Mouse (Mus musculus) CH12.LX (cell line): ENCODE data around the gene Grid2. TPM values are rescaled to one million over a fixed set of nuclear protein-coding genes. Genes with fewer than 3 reads are reported as not detected.

Experiments
- DNase-seq: peaks from one replicate; pipeline ENCODE4 v3.0.0-alpha.2; 2013; ENCODE audit errors: extremely low read depth
- H3K27ac ChIP-seq: 2 replicates; pipeline ENCODE4 v1.5.1; 2012; ENCODE audit warnings: low read depth, mild to moderate bottlenecking, control low read depth, moderate library complexity; ENCODE audit not compliant: insufficient read depth
- H3K27me3 ChIP-seq: replicated peaks from 2 replicates; pipeline ENCODE3; 2012; ENCODE audit warnings: inconsistent platforms
- H3K36me3 ChIP-seq, 2 experiments: replicated peaks in 1 of 2; 2 replicates each; pipeline versions ENCODE3 to v1.6.1; 2012; ENCODE audit warnings: inconsistent platforms in 1 of 2, low read length in 1 of 2, mild to moderate bottlenecking in 1 of 2, mixed read lengths in 1 of 2, moderate library complexity in 1 of 2; ENCODE audit not compliant: control insufficient read depth in 1 of 2, insufficient read depth in 1 of 2
- H3K4me1 ChIP-seq, 2 experiments: 2 replicates each; pipeline ENCODE4 v1.6.1; 2012; ENCODE audit warnings: inconsistent platforms in 1 of 2, moderate library complexity in 1 of 2; ENCODE audit not compliant: insufficient read depth in 2 of 2, control insufficient read depth in 1 of 2
- H3K4me2 ChIP-seq: 2 replicates; pipeline ENCODE4 v1.6.1; 2012; ENCODE audit warnings: low read depth, mild to moderate bottlenecking, control low read depth; ENCODE audit not compliant: poor library complexity, insufficient read depth, severe bottlenecking
- H3K4me3 ChIP-seq, 3 experiments: fragments of 150-350 bp in 1 of 3; sonication (generic) in 1 of 3; replicated peaks in 1 of 3; 2 replicates each; pipeline versions ENCODE3 to v1.5.1; 2011 to 2012; ENCODE audit warnings: low read depth in 2 of 3, low read length in 2 of 3, mild to moderate bottlenecking in 2 of 3, moderate library complexity in 2 of 3, control low read depth in 1 of 3, improper control_type of control experiment in 1 of 3, inconsistent platforms in 1 of 3, mixed read lengths in 1 of 3; ENCODE audit not compliant: poor library complexity in 1 of 3
- H3K79me2 ChIP-seq: replicated peaks from 2 replicates; pipeline ENCODE4 v1.6.1; 2012; ENCODE audit warnings: mild to moderate bottlenecking, moderate library complexity; ENCODE audit not compliant: control insufficient read depth, poor library complexity, insufficient read depth, severe bottlenecking; ENCODE audit errors: extremely low read depth
- H3K9ac ChIP-seq: 2 replicates; pipeline ENCODE4 v1.6.1; 2012; ENCODE audit warnings: low read depth, mild to moderate bottlenecking, control low read depth, moderate library complexity; ENCODE audit not compliant: insufficient read depth
- H3K9me3 ChIP-seq: replicated peaks from 2 replicates; pipeline ENCODE3; 2012; ENCODE audit warnings: low read length, inconsistent platforms, mixed read lengths
- BHLHE40 ChIP-seq: IDR thresholded peaks from 2 replicates; pipeline ENCODE4 v1.6.1; 2011; ENCODE audit warnings: mild to moderate bottlenecking, low read depth, low read length, improper control_type of control experiment
- CHD1 ChIP-seq: IDR thresholded peaks from 2 replicates; pipeline ENCODE4 v1.6.1; 2012; ENCODE audit warnings: low read depth, low read length, improper control_type of control experiment, inconsistent platforms
- CHD2 ChIP-seq: IDR thresholded peaks from 2 replicates; pipeline ENCODE4 v1.6.1; 2011; ENCODE audit warnings: low read length, improper control_type of control experiment
- ELF1 ChIP-seq: IDR thresholded peaks from 2 replicates; pipeline ENCODE4 v1.6.1; 2014; ENCODE audit warnings: low read depth, mild to moderate bottlenecking, inconsistent platforms, low read length, improper control_type of control experiment
- GABPA ChIP-seq: IDR thresholded peaks from 2 replicates; pipeline ENCODE4 v1.6.1; 2012; ENCODE audit warnings: low read depth, low read length, improper control_type of control experiment, inconsistent platforms; ENCODE audit not compliant: insufficient replicate concordance
- IRF4 ChIP-seq: IDR thresholded peaks from 2 replicates; pipeline ENCODE4 v1.6.1; 2014; ENCODE audit warnings: low read depth, mild to moderate bottlenecking, inconsistent platforms, low read length, improper control_type of control experiment
- JUN ChIP-seq: IDR thresholded peaks from 2 replicates; pipeline ENCODE4 v1.6.1; 2011; ENCODE audit warnings: low read depth, mild to moderate bottlenecking, low read length, improper control_type of control experiment, moderate library complexity; ENCODE audit not compliant: insufficient read depth
- JUND ChIP-seq: conservative IDR thresholded peaks from 2 replicates; pipeline ENCODE4 v1.6.1; 2011; ENCODE audit warnings: low read depth, low read length, improper control_type of control experiment
- KAT2A ChIP-seq: IDR thresholded peaks from 2 replicates; pipeline ENCODE4 v1.6.1; 2012; ENCODE audit warnings: low read length, improper control_type of control experiment, inconsistent platforms; ENCODE audit not compliant: insufficient replicate concordance
- MAFK ChIP-seq: IDR thresholded peaks from 2 replicates; pipeline ENCODE4 v1.6.1; 2011; ENCODE audit warnings: low read length, improper control_type of control experiment; ENCODE audit not compliant: insufficient replicate concordance
- MAZ ChIP-seq: IDR thresholded peaks from 2 replicates; pipeline ENCODE4 v1.6.1; 2012; ENCODE audit warnings: low read depth, mild to moderate bottlenecking, inconsistent platforms, low read length, improper control_type of control experiment, moderate library complexity
- MYC ChIP-seq: IDR thresholded peaks from 2 replicates; pipeline ENCODE4 v1.6.1; 2011; ENCODE audit warnings: low read depth, mild to moderate bottlenecking, improper control_type of control experiment, low read length
- PAX5 ChIP-seq: IDR thresholded peaks from 2 replicates; pipeline ENCODE4 v1.6.1; 2012; ENCODE audit warnings: low read length, inconsistent platforms, mixed read lengths
- POLR2AphosphoS2 ChIP-seq: IDR thresholded peaks from 2 replicates; pipeline ENCODE4 v1.6.1; 2011; ENCODE audit warnings: low read depth, low read length, improper control_type of control experiment
- RCOR1 ChIP-seq: conservative IDR thresholded peaks from 2 replicates; pipeline ENCODE4 v1.6.1; 2012; ENCODE audit warnings: low read depth, mild to moderate bottlenecking, inconsistent platforms, low read length, improper control_type of control experiment
- SIN3A ChIP-seq: IDR thresholded peaks from 2 replicates; pipeline ENCODE4 v1.6.1; 2012; ENCODE audit warnings: low read length, improper control_type of control experiment, inconsistent platforms
- TBP ChIP-seq: conservative IDR thresholded peaks from 2 replicates; pipeline ENCODE4 v1.6.1; 2011; ENCODE audit warnings: low read depth, low read length, improper control_type of control experiment
- TCF12 ChIP-seq: IDR thresholded peaks from 2 replicates; pipeline ENCODE4 v1.6.1; 2014; ENCODE audit warnings: low read depth, mild to moderate bottlenecking, inconsistent platforms, low read length, improper control_type of control experiment
- UBTF ChIP-seq: IDR thresholded peaks from 2 replicates; pipeline ENCODE4 v1.6.1; 2012; ENCODE audit warnings: low read depth, mild to moderate bottlenecking, inconsistent platforms, low read length, improper control_type of control experiment, moderate library complexity
- ZKSCAN1 ChIP-seq: IDR thresholded peaks from 2 replicates; pipeline ENCODE4 v1.6.1; 2012; ENCODE audit warnings: low read depth, inconsistent platforms, low read length, improper control_type of control experiment, borderline replicate concordance
- ZNF384 ChIP-seq: IDR thresholded peaks from 2 replicates; pipeline ENCODE4 v1.6.1; 2012; ENCODE audit warnings: low read depth, low read length, improper control_type of control experiment, inconsistent platforms
- dilution Hi-C: fragments of 300-500 bp; cut with MboI; formaldehyde crosslinking; loops from 2 replicates; pipeline ENCODE4 v1.14.3; 2020; ENCODE audit warnings: low sequenced_read_pairs; ENCODE audit not compliant: extremely low pct_unique_long_range_greater_than_20kb, extremely low pct_ligation_motif_present
- in situ Hi-C: fragments of 300-500 bp; cut with MboI; formaldehyde crosslinking; loops from 3 replicates; pipeline ENCODE4 v1.14.3; 2019; ENCODE audit warnings: low sequenced_read_pairs, low pct_ligation_motif_present, low pct_unique_long_range_greater_than_20kb, mixed read lengths
- polyA plus RNA-seq: library from polyadenylated mRNA; unstranded; fragments of >175 nt; gene quantifications from 2 replicates; pipeline ENCODE4 v1.2.1, GENCODE M21; 2012; ENCODE audit warnings: low read depth; ENCODE audit not compliant: insufficient read length
- total RNA-seq, 2 experiments: library from RNA; depleted of rRNA; stranded (reverse); fragments of 300-350 nt in 1 of 2; fragments of >200 nt in 1 of 2; gene quantifications; 2 replicates each; pipeline ENCODE4 v1.2.3; 2012 to 2014

Grid2 gene
- total and polyA plus RNA-seq, 3 experiments, result not detected

- H3K9ac ChIP-seq, result no peak overlapping the region
- no peak overlapping the region for H3K4me3 ChIP-seq
- in situ Hi-C loops (no loop called here), dilution Hi-C loops (no loop called here)
- no peaks in the 10 kb centered on the region for H3K36me3 ChIP-seq
- no peak overlapping the region for H3K4me2 ChIP-seq
- no peaks in the 10 kb centered on the region for H3K79me2 ChIP-seq
- DNase-seq, result no peak
- no peak overlapping the region for H3K27ac ChIP-seq
- no peaks in the 10 kb centered on the region for H3K4me1 ChIP-seq
- TF ChIP-seq MYC (no peak), ELF1 (no peak), CHD2 (no peak), MAZ (no peak), ZKSCAN1 (no peak), MAFK (no peak), KAT2A (no peak), TBP (no peak)
- H3K9me3 ChIP-seq, result peaks cover 28% of the 10 kb centered on the region
- no peaks in the 10 kb centered on the region for H3K27me3 ChIP-seq
Observed at GRCm38 (mm10) chr6:64046084-64046483, 790.4 kb downstream of the Grid2 start.

GRCm38 (mm10) chr6:64046732-64047131 lies 791.1 kb downstream of the Grid2 start:
- Histone ChIP-seq H3K27ac (no peak overlapping the region), H3K36me3 (no peaks in the 10 kb centered on the region), H3K4me1 (no peaks in the 10 kb centered on the region), H3K79me2 (no peaks in the 10 kb centered on the region), H3K4me3 (no peak overlapping the region), H3K9ac (no peak overlapping the region), H3K27me3 (no peaks in the 10 kb centered on the region), H3K4me2 (no peak overlapping the region), H3K9me3 (peaks cover 29% of the 10 kb centered on the region)
- TF ChIP-seq TCF12, result no peak
- TF ChIP-seq SIN3A, result no peak
- TF ChIP-seq JUN, result no peak
- no peak for TF ChIP-seq GABPA
- TF ChIP-seq TBP, result no peak
- TF ChIP-seq MAZ, result no peak
- no peak for TF ChIP-seq CHD1
- TF ChIP-seq PAX5, result no peak
- TF ChIP-seq POLR2AphosphoS2, result no peak
- TF ChIP-seq UBTF, result no peak
- TF ChIP-seq KAT2A, result no peak
- TF ChIP-seq CHD2, result no peak
- no peak for TF ChIP-seq BHLHE40
- TF ChIP-seq ELF1, result no peak
- no peak for TF ChIP-seq JUND
- no peak for TF ChIP-seq ZNF384
- TF ChIP-seq IRF4, result no peak
- no peak for TF ChIP-seq RCOR1
- DNase-seq, result no peak
- in situ Hi-C loops, result no loop called here
- dilution Hi-C loops, result no loop called here
